Mouse (Mus musculus) right cerebral cortex, adult 2 months (tissue): ENCODE results near the gene Galnt10.

ENCODE experiments used
- DNase-seq, 2 experiments: peaks; one replicate each; pipeline ENCODE4 v3.0.0; 2021 to 2022; ENCODE audit warnings: low spot score in 2 of 2

Galnt10 gene

GRCm38 (mm10) chr11:57827915-57828545 is 182.8 kb downstream of the Galnt10 start:
- DNase-seq = no peak

GRCm38 (mm10) chr11:57828955-57829870 is 184.0 kb downstream of the Galnt10 start:
- no peak for DNase-seq

GRCm38 (mm10) chr11:57829871-57830775 is 184.9 kb downstream of the Galnt10 start:
- no peak for DNase-seq

- DNase-seq = no peak
These were observed 186.1 kb downstream of the Galnt10 start for GRCm38 (mm10) chr11:57831281-57831781.

GRCm38 (mm10) chr11:57831861-57832260 is 186.6 kb downstream of the Galnt10 start:
- no peak for DNase-seq

GRCm38 (mm10) chr11:57832552-57833201 is 187.4 kb downstream of the Galnt10 start, which contains the start of gene Hand1:
Gene Hand1 (minus strand): TSS chr11:57832818.
- no peak for DNase-seq

GRCm38 (mm10) chr11:57833296-57833977 is 188.2 kb downstream of the Galnt10 start:
- no peak for DNase-seq

- no peak for DNase-seq
These were observed 188.8 kb downstream of the Galnt10 start for GRCm38 (mm10) chr11:57834031-57834430.

GRCm38 (mm10) chr11:57835331-57835730 is 190.1 kb downstream of the Galnt10 start:
- DNase-seq = no peak

GRCm38 (mm10) chr11:57835931-57836330 is 190.7 kb downstream of the Galnt10 start:
- no peak for DNase-seq

GRCm38 (mm10) chr11:57836401-57836800 is 191.2 kb downstream of the Galnt10 start:
- DNase-seq = no peak
